Mouse (Mus musculus): ENCODE data around the gene Pcgf6.
A peak's percentile ranks its signal among the peaks of the same experiment; 100 is the strongest.
"Not testable (repeated sequence)": the region's sequence is repeated elsewhere in the genome, so short reads cannot be mapped to it uniquely, and the experiment has no call there.

The Pcgf6 gene

DNA sequence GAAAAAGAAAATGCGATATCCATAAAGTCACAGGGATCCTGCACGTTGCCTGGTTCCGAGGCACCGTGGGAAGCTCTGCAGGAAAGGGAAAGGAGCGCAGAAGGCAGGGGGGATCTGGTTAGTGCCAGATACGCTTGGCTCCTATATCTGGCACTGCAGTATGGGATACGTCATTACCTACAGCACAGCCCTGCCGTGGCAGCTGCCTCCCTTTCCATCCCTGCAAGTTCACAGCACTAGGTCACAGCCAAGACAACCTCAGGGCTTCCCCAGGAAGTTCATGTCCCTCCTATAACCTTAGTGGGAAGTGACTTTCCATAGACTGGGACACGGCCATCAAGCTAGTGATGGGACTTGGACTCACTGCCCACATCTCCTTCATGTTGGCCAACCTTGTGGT, 54.6 kb downstream of the Pcgf6 start:
- DNase-seq: peak; percentile 53

GRCm38 (mm10) chr19:46992329-46992728, 58.4 kb downstream of the Pcgf6 start:
- DNase-seq: not testable (repeated sequence)

DNA sequence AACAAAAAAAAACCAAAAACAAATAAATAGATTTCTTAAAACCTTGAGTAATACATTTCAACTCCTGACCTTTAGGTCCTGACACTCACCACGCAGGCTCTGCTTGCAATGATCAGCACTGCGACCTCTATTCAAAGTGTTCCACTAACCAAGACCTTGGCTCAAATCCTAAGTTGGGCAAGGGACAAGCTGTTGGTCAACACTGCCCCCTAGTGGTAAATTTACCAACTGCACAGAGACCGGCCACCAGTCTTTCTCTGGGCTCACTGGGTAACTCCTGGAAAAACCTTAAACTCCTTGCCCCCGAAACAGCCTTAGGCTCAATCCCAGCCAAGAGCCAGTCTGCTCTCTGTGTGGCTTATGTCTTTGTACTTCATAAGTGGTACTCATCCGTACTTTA, 59.6 kb downstream of the Pcgf6 start:
- peak; percentile 90 for DNase-seq

- DNase-seq: not testable (repeated sequence)
These were observed 60.1 kb downstream of the Pcgf6 start for GRCm38 (mm10) chr19:46990625-46991024.

- DNase-seq: no peak
These were observed 60.6 kb downstream of the Pcgf6 start for GRCm38 (mm10) chr19:46990153-46990518.

- no peak for DNase-seq
These were observed 61.1 kb downstream of the Pcgf6 start for GRCm38 (mm10) chr19:46989479-46990152.

GRCm38 (mm10) chr19:46988231-46989087, 62.2 kb downstream of the Pcgf6 start:
- no peak for DNase-seq

DNA sequence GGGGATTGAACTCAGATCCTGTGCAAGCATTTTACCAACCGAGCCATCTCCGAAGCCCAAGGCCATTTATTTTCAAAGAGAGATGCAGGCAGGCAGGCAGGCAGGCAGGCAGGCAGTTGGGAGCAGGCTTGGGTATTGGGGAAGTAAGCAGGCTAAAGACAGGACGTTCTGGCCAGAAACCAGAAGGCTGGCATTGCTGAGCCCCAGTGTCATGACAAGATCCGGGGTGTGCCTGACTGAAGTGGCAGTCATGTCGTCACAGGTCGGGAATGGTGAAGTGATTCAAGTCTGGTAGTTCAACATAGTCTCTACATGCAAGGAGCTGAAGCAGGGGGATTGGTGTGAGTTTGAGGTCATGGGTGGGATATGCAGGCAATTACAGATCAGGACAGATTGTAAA, 63.1 kb downstream of the Pcgf6 start:
- DNase-seq: no peak

- no peak for DNase-seq
These were observed 65.7 kb downstream of the Pcgf6 start for GRCm38 (mm10) chr19:46984726-46985622.

DNA sequence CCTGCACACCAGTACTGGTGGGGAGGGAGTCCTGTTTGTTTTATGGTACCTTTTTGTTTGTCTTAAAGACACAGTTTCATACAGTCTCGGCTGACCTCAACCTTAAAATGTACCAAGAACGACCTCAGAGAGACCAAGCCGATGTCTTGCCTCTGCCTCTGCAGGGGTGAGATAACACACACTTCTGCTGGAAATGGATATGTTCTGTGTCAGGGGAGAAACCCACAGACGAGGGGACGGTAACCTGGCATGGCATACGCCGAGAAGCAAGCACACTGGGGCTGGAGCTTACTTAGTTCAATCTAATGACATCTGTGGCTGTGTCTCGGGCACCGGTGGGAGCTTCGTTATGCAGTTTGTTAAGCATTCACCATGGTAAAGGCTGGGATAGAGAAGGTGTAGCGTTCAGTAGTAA, 66.7 kb downstream of the Pcgf6 start:
- no peak for DNase-seq
